Mouse (Mus musculus): ENCODE results near the gene Tada3. TPM values are rescaled to one million over a fixed set of nuclear protein-coding genes. Genes with fewer than 3 reads are reported as not detected.

The Tada3 gene
- total and polyA plus RNA-seq, 3 experiments = 25.0 to 62.2 TPM; not detected in 1

DNA sequence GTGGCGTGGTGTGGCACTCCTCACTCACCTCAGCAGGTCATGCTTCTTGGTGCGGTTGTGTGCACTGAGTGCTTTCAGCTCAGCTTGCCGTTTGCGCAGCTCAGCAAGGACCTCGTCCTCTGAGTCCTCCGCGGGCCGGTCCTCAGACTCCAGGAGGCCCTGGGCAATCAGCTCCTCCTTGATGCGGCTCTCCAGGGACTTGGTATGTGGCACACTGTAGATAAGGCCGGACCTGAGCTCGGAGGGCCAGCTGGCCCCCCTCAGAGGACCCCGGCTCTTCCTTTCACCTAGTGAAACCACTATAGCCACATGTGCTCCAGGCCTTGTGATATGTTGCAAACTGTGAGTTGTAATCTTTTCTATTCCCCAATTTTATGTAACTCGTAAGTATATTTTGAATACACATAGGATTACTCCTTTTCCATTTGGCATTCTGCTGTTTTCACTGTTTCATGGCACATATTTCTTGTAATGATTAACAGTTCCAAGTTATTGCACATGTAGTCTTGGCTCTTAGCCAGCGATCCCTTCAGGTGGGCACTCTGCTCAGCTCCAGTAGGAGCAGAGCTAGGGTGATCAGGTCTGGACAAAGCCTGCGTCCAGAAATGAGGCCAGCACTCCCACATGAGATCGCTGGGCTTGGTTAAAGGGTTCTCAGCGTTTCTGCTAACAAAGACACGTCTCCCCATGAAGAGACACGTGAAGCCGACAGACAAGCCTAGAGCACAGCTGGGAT, 7.3 kb downstream of the Tada3 start:
- no peaks in the 10 kb centered on the region for H3K4me1 ChIP-seq (ENCODE audit: control insufficient read depth in 1 of 2, insufficient read depth in 2 of 2, low read length in 2 of 2)
- H3K36me3 ChIP-seq (ENCODE audit: control insufficient read depth in 1 of 2, insufficient read depth in 2 of 2, low read length in 2 of 2) = no peaks in the 10 kb centered on the region; a peak in 1 of 4 replicates

GRCm38 (mm10) chr6:113368577-113368976, 9.1 kb downstream of the Tada3 start:
- Histone ChIP-seq H3K27ac (ENCODE audit: control insufficient read depth, low read depth, low read length) (no peak overlapping the region), H3K4me1 (ENCODE audit: control insufficient read depth in 1 of 2, insufficient read depth in 2 of 2, low read length in 2 of 2) (no peaks in the 10 kb centered on the region), H3K27me3 (ENCODE audit: control insufficient read depth in 1 of 2, insufficient read depth in 2 of 2, low read length in 2 of 2) (no peaks in the 10 kb centered on the region), H3K9ac (ENCODE audit: control insufficient read depth, low read depth, low read length, poor library complexity, severe bottlenecking) (no peak overlapping the region), H3K79me2 (ENCODE audit: control insufficient read depth, insufficient read depth, low read length, poor library complexity) (no peaks in the 10 kb centered on the region), H3K9me3 (replicated peaks; ENCODE audit: insufficient read depth, low read length) (no peaks in the 10 kb centered on the region), H3K4me3 (ENCODE audit: control insufficient read depth in 1 of 2, insufficient read depth in 1 of 2, low read depth in 2 of 2, low read length in 2 of 2) (no peak overlapping the region), H3K36me3 (ENCODE audit: control insufficient read depth in 1 of 2, insufficient read depth in 2 of 2, low read length in 2 of 2) (no peaks in the 10 kb centered on the region; a peak in 1 of 4 replicates)
- TF ChIP-seq ZC3H11A (IDR thresholded peaks at IDR 0.05; ENCODE audit: low read depth, low read length) = no peak
- TF ChIP-seq CHD2 (IDR thresholded peaks at IDR 0.05; ENCODE audit: low read length) = no peak
- no peak for TF ChIP-seq GATA1 (IDR thresholded peaks at IDR 0.05; ENCODE audit: low read depth, low read length)
- no peak for DNase-seq (ENCODE audit: low read depth, low spot score)

More for the DNA sequence above, 7.3 kb downstream of the Tada3 start:
- H3K4me3 ChIP-seq (ENCODE audit: control insufficient read depth in 1 of 2, insufficient read depth in 1 of 2, low read depth in 2 of 2, low read length in 2 of 2) = no peak overlapping the region
- no peaks in the 10 kb centered on the region for H3K9me3 ChIP-seq (replicated peaks; ENCODE audit: insufficient read depth, low read length)
- no peak for DNase-seq (ENCODE audit: low read depth, low spot score)
- H3K27ac ChIP-seq (ENCODE audit: control insufficient read depth, low read depth, low read length) = no peak overlapping the region
- no peaks in the 10 kb centered on the region for H3K79me2 ChIP-seq (ENCODE audit: control insufficient read depth, insufficient read depth, low read length, poor library complexity)
- no peak overlapping the region for H3K9ac ChIP-seq (ENCODE audit: control insufficient read depth, low read depth, low read length, poor library complexity, severe bottlenecking)
- H3K27me3 ChIP-seq (ENCODE audit: control insufficient read depth in 1 of 2, insufficient read depth in 2 of 2, low read length in 2 of 2) = no peaks in the 10 kb centered on the region
- TF ChIP-seq GATA1 (IDR thresholded peaks at IDR 0.05; ENCODE audit: low read depth, low read length) (no peak), ELF1 (IDR thresholded peaks at IDR 0.05; ENCODE audit: low read depth, low read length) (no peak), HCFC1 (IDR thresholded peaks at IDR 0.05; ENCODE audit: low read depth, low read length) (no peak), POLR2AphosphoS5 (IDR thresholded peaks at IDR 0.05; ENCODE audit: borderline replicate concordance, low read depth, low read length) (no peak), GABPA (IDR thresholded peaks at IDR 0.05; ENCODE audit: low read depth, low read length) (no peak), UBTF (IDR thresholded peaks at IDR 0.05; ENCODE audit: borderline replicate concordance, insufficient read depth, low read depth, low read length) (no peak), MAFK (IDR thresholded peaks at IDR 0.05; ENCODE audit: borderline replicate concordance, low read depth, low read length) (no peak), TBP (IDR thresholded peaks at IDR 0.05; ENCODE audit: low read depth, low read length) (no peak)

DNA sequence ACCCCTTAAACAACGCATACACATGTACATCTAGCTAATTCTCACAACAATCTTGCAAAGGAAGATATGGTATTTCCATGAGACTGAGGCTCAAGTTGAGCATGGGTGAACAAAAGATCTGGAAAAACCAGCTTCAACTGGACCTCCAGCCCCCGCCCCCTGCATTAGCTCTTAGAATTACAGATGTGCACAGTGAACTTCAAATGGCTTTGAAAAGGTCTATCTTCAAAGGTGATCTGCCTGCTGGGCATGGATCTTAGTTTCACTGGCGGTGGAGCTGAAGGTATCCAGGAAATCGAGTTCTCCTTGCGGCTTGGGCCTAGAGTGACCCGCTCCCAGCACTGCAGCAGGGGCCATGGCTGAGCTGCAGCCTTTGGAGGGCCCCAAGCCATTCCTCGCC, 9.6 kb downstream of the Tada3 start:
- Histone ChIP-seq H3K4me3 (ENCODE audit: control insufficient read depth in 1 of 2, insufficient read depth in 1 of 2, low read depth in 2 of 2, low read length in 2 of 2) (no peak overlapping the region), H3K9me3 (replicated peaks; ENCODE audit: insufficient read depth, low read length) (no peaks in the 10 kb centered on the region), H3K27ac (ENCODE audit: control insufficient read depth, low read depth, low read length) (no peak overlapping the region), H3K36me3 (ENCODE audit: control insufficient read depth in 1 of 2, insufficient read depth in 2 of 2, low read length in 2 of 2) (no peaks in the 10 kb centered on the region; a peak in 1 of 4 replicates), H3K4me1 (ENCODE audit: control insufficient read depth in 1 of 2, insufficient read depth in 2 of 2, low read length in 2 of 2) (no peaks in the 10 kb centered on the region), H3K79me2 (ENCODE audit: control insufficient read depth, insufficient read depth, low read length, poor library complexity) (no peaks in the 10 kb centered on the region), H3K9ac (ENCODE audit: control insufficient read depth, low read depth, low read length, poor library complexity, severe bottlenecking) (no peak overlapping the region), H3K27me3 (ENCODE audit: control insufficient read depth in 1 of 2, insufficient read depth in 2 of 2, low read length in 2 of 2) (no peaks in the 10 kb centered on the region)
- TF ChIP-seq USF2 (IDR thresholded peaks at IDR 0.05; ENCODE audit: borderline replicate concordance in 1 of 2, insufficient read depth in 1 of 2, low read depth in 1 of 2, low read length in 2 of 2) = no peak
- no peak for TF ChIP-seq POLR2A (IDR thresholded peaks at IDR 0.05; ENCODE audit: control insufficient read depth in 1 of 2, insufficient read depth in 1 of 2, low read depth in 1 of 2, low read length in 2 of 2, poor library complexity in 1 of 2)
- no peak for TF ChIP-seq MEF2A (IDR thresholded peaks at IDR 0.05; ENCODE audit: extremely low read depth, insufficient replicate concordance, low read depth, low read length, poor library complexity, severe bottlenecking)
- no peak for TF ChIP-seq E2F4 (IDR thresholded peaks at IDR 0.05; ENCODE audit: borderline replicate concordance, low read depth, low read length)
- no peak for TF ChIP-seq CHD2 (IDR thresholded peaks at IDR 0.05; ENCODE audit: low read length)
- TF ChIP-seq POLR2AphosphoS5 (IDR thresholded peaks at IDR 0.05; ENCODE audit: borderline replicate concordance, low read depth, low read length) = no peak
- no peak for TF ChIP-seq HCFC1 (IDR thresholded peaks at IDR 0.05; ENCODE audit: low read depth, low read length)
- no peak for TF ChIP-seq MAX (IDR thresholded peaks at IDR 0.05; ENCODE audit: low read length)
- no peak for TF ChIP-seq GABPA (IDR thresholded peaks at IDR 0.05; ENCODE audit: low read depth, low read length)
- no peak for TF ChIP-seq UBTF (IDR thresholded peaks at IDR 0.05; ENCODE audit: borderline replicate concordance, insufficient read depth, low read depth, low read length)
- no peak for TF ChIP-seq MYB (IDR thresholded peaks at IDR 0.05; ENCODE audit: low read depth, low read length)
- no peak for TF ChIP-seq SIN3A (IDR thresholded peaks at IDR 0.05; ENCODE audit: low read length)
- TF ChIP-seq USF1 (IDR thresholded peaks at IDR 0.05; ENCODE audit: low read depth, low read length) = no peak
- no peak for DNase-seq (ENCODE audit: low read depth, low spot score)
